In genomic region chr2:30239777-30240176, GRCm38 (mm10) we compare ENCODE assay signal across 9 mouse cellular contexts. TPM values are rescaled to one million over a fixed set of nuclear protein-coding genes. Genes with fewer than 3 reads are reported as not detected.
DNase-seq lines count a peak whose midpoint lies in the region; ATAC-seq lines count a peak whose summit lies in the region.
"Had no signal": no experiment of that assay in that cellular context is flagged by ENCODE, and none has a peak within 500 bp of the region (broad histone marks: within the 10 kb centered on the region; RNA-seq: fewer than 3 reads in every experiment).

No protein-coding gene starts in this region.

- H3K4me1 ChIP-seq in neural tube, embryonic 12.5 days, result peaks cover 36% of the 10 kb centered on the region

- H3K4me2 ChIP-seq in neural tube, embryonic 12.5 days (replicated peaks), result peak overlapping the region; percentile 94

- H3K9ac ChIP-seq in neural tube, embryonic 12.5 days, result 0 out of 2 replicates have a peak overlapping the region, but pooled peaks have one; percentile 33

- ATAC-seq in neural tube, embryonic 12.5 days (ENCODE audit: low FRiP score, low read depth), result no peak
- peak; percentile 64 for ATAC-seq in megakaryocyte progenitor cell, adult 5-6 weeks (replicated peaks; ENCODE audit: poor library complexity)

- peaks cover 49% of the 10 kb centered on the region for H3K36me3 ChIP-seq in neural tube, embryonic 12.5 days

- no peak overlapping the region for H3K4me3 ChIP-seq in neural tube, embryonic 12.5 days

- no peaks in the 10 kb centered on the region for H3K9me3 ChIP-seq in neural tube, embryonic 12.5 days

- intact Hi-C loops in heart, postnatal 10 days (cut with DNase I), result loop anchor here (2.0 kb wide), 1 partner anchor 61 kb away; the partner anchor contains the start of gene Spout1
- intact Hi-C loops in gastrocnemius, postnatal 36 days (cut with DNase I), result loop anchor here (2.0 kb wide), 1 partner anchor 29 kb away; no protein-coding TSS in a partner anchor

- 78% methylated on average over 4 of the region's 4 CpGs for WGBS in neural tube, embryonic 12.5 days

- H3K27me3 ChIP-seq in neural tube, embryonic 12.5 days (replicated peaks), result no peaks in the 10 kb centered on the region

- H3K27ac ChIP-seq in neural tube, embryonic 12.5 days, result no peak overlapping the region

- DNase-seq in neural tube, embryonic 10.5 days (ENCODE audit: extremely low spot score, low spot score), result no peak
- peak; percentile 82 to 85 for DNase-seq in heart, postnatal 10 days
- DNase-seq in kidney, postnatal 25 days, result peak; percentile 78 to 87
- DNase-seq in gastrocnemius, postnatal 36 days, result no peak
- no peak for DNase-seq in frontal cortex, postnatal 10 days (ENCODE audit: low spot score in 2 of 2)
- DNase-seq in ovary, postnatal 10 days (ENCODE audit: low spot score), result no peak

RNA-seq across cellular contexts. Expression of gene Gm28035, which starts 0.6 kb away (rescaled TPM):
- 0.17 and 0.34 TPM in 2 replicates for polyA plus RNA-seq in neural tube, embryonic 12.5 days (2016; fragmentation: Nextera tagmentation; extraction: Ambion mirVana)
- total RNA-seq in heart, postnatal 10 days (2021), result 1 to 10 TPM; 1.3 to 2.7 TPM
- not detected in 2 replicates for total RNA-seq in megakaryocyte progenitor cell, adult 5-6 weeks (2015)
- total RNA-seq in megakaryocyte progenitor cell, adult 5-6 weeks (2017), result 0.07 TPM in 1 of 2 replicates, not detected in the other
- total RNA-seq in gastrocnemius, postnatal 36 days (2021), result 1 to 10 TPM in 1 of 2 experiments, under 1 TPM in 1; 0.99 to 2.0 TPM

RNA-seq across cellular contexts. Expression of gene Lrrc8a, which starts 2.3 kb away (rescaled TPM):
- 30.6 and 43.0 TPM in 2 replicates for polyA plus RNA-seq in neural tube, embryonic 12.5 days (2016; fragmentation: Nextera tagmentation; extraction: Ambion mirVana)
- 10 to 100 TPM; 72.1 to 91.7 TPM for total RNA-seq in heart, postnatal 10 days (2021)
- 11.7 and 11.9 TPM in 2 replicates for total RNA-seq in megakaryocyte progenitor cell, adult 5-6 weeks (2015)
- total RNA-seq in megakaryocyte progenitor cell, adult 5-6 weeks (2017), result 7.0 and 7.4 TPM in 2 replicates
- 10 to 100 TPM; 18.5 to 19.8 TPM for total RNA-seq in gastrocnemius, postnatal 36 days (2021)

RNA-seq across cellular contexts. Expression of gene Phyhd1, which starts 26.2 kb away (rescaled TPM):
- 3.8 and 4.2 TPM in 2 replicates for polyA plus RNA-seq in neural tube, embryonic 12.5 days (2016; fragmentation: Nextera tagmentation; extraction: Ambion mirVana)
- total RNA-seq in heart, postnatal 10 days (2021), result 10 to 100 TPM; 26.3 to 29.3 TPM
- total RNA-seq in megakaryocyte progenitor cell, adult 5-6 weeks (2015), result 0.35 and 0.64 TPM in 2 replicates
- 0.88 and 2.8 TPM in 2 replicates for total RNA-seq in megakaryocyte progenitor cell, adult 5-6 weeks (2017)
- total RNA-seq in gastrocnemius, postnatal 36 days (2021), result 10 to 100 TPM; 18.6 to 20.1 TPM

RNA-seq across cellular contexts. Expression of gene Kyat1, which starts 34.1 kb away (rescaled TPM):
- 12.5 and 12.7 TPM in 2 replicates for polyA plus RNA-seq in neural tube, embryonic 12.5 days (2016; fragmentation: Nextera tagmentation; extraction: Ambion mirVana)
- total RNA-seq in heart, postnatal 10 days (2021), result 10 to 100 TPM; 44.5 to 44.6 TPM
- 3.0 and 5.5 TPM in 2 replicates for total RNA-seq in megakaryocyte progenitor cell, adult 5-6 weeks (2015)
- 7.0 and 8.5 TPM in 2 replicates for total RNA-seq in megakaryocyte progenitor cell, adult 5-6 weeks (2017)
- 10 to 100 TPM; 26.8 to 29.5 TPM for total RNA-seq in gastrocnemius, postnatal 36 days (2021)

RNA-seq across cellular contexts. Expression of gene Gm28038, which starts 41.1 kb away (rescaled TPM):
- polyA plus RNA-seq in neural tube, embryonic 12.5 days (2016; fragmentation: Nextera tagmentation; extraction: Ambion mirVana), result not detected in 2 replicates
- total RNA-seq in heart, postnatal 10 days (2021), result not detected
- not detected in 2 replicates for total RNA-seq in megakaryocyte progenitor cell, adult 5-6 weeks (2015)
- total RNA-seq in megakaryocyte progenitor cell, adult 5-6 weeks (2017), result not detected in 2 replicates
- total RNA-seq in gastrocnemius, postnatal 36 days (2021), result not detected
- total RNA-seq: layer of hippocampus, postnatal 25 days had no signal

Comparison
In these comparisons a context has a peak if more than half of its experiments do, and no peak if none do; other contexts are left out.
1. DNase-seq: peak in heart, postnatal 10 days (2 of 2) and kidney, postnatal 25 days (2 of 2); none in neural tube, embryonic 10.5 days (single experiment), gastrocnemius, postnatal 36 days (0 of 2), frontal cortex, postnatal 10 days (0 of 2) and ovary, postnatal 10 days (single experiment).
2. RNA of gene Phyhd1, which starts 26.2 kb away (total RNA-seq): 26.3 to 29.3 TPM in heart, postnatal 10 days and 18.6 to 20.1 TPM in gastrocnemius, postnatal 36 days; 0.35 to 2.8 TPM in megakaryocyte progenitor cell, adult 5-6 weeks; every median in the first group is over 4 times any median in the second.